Mouse (Mus musculus) adrenal gland, postnatal 4 days (tissue): Measurements from ENCODE around the gene Olfr1386. TPM values are rescaled to one million over a fixed set of nuclear protein-coding genes. Genes with fewer than 3 reads are reported as not detected.
"Not testable (repeated sequence)": the region's sequence is repeated elsewhere in the genome, so short reads cannot be mapped to it uniquely, and the experiment has no call there.

Experiments
- DNase-seq, 2 experiments: peaks; one replicate each; pipeline ENCODE4 v3.0.0; 2021 to 2022; ENCODE audit warnings: low spot score in 2 of 2, mixed read lengths in 2 of 2
- long read RNA-seq, 2 experiments: library from polyadenylated mRNA; stranded (forward); transcript quantifications; one replicate each; pipeline ENCODE4 v2.0.0; 2021
- total RNA-seq, 2 experiments: library from RNA; stranded (reverse); gene quantifications; 2 replicates each; pipeline ENCODE4 v1.2.3; 2021

Gene Olfr1386
- not detected for total RNA-seq
- long read RNA-seq, experiment 1 = 0 reads
- long read RNA-seq, experiment 2 = 0 reads

- not testable (repeated sequence) for DNase-seq
These were observed at the start of gene Olfr1386 for GRCm38 (mm10) chr11:49464746-49465145. TSS of gene Olfr1386 (plus strand) at chr11:49465046.

DNA sequence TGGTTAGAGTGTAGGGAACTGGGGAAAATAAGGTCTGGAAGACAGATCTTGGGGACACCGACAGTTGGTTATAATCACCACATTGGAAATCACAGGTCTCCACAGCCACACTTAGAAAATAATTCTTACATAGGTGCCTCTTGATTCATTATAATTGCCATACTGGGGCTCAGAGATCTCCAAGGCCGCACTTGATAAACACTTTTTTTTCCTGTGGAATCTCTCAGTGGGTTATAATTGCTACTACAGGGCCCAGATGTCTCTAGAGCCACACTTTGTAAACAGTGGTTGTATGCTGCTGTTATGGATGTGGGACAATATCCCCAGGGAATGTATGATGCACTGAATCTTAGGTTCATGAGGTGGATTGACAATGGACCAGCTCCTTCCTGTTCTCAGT, 42.1 kb upstream of the Olfr1386 start, which contains the start of gene Olfr1389:
Gene Olfr1389 (plus strand): TSS at position 301 of the 400 bp plus-strand sequence.
- DNase-seq = no peak

GRCm38 (mm10) chr11:49425257-49425927, 39.5 kb upstream of the Olfr1386 start:
- DNase-seq = no peak

GRCm38 (mm10) chr11:49429641-49430040, 35.2 kb upstream of the Olfr1386 start:
- no peak for DNase-seq

GRCm38 (mm10) chr11:49436411-49436810, 28.4 kb upstream of the Olfr1386 start, which contains the start of gene Olfr1388:
TSS of gene Olfr1388 (plus strand) at chr11:49436624.
- no peak for DNase-seq

DNA sequence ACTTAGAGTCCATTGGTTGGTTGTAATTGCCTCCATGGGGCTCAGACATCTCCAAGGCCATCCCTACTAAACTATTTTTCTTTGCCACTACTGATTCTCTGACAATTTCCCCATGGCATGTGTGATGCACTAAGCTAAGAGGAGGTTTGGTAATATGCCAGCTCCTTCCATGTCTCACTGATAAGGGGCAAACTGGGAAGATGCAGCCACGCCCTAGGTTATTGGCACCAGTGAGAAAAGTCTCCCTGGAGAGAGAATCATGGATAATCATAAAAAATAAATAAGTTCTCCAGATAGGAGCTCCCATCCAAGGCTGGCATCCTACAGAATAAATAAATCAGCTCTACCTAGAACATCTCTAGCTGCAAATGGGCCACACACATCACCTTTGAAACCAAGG, 9.8 kb upstream of the Olfr1386 start, which contains the start of gene Olfr1387:
Gene Olfr1387 (plus strand): TSS at position 301 of the 400 bp plus-strand sequence.
- DNase-seq = no peak

- no peak for DNase-seq
These were observed 21.1 kb downstream of the Olfr1386 start for GRCm38 (mm10) chr11:49485973-49486372.

- DNase-seq = not testable (repeated sequence)
These were observed 23.9 kb downstream of the Olfr1386 start, which contains the start of gene Olfr1385 for GRCm38 (mm10) chr11:49488770-49489169. TSS of gene Olfr1385 (plus strand) at chr11:49489070.

GRCm38 (mm10) chr11:49518086-49518485, 53.2 kb downstream of the Olfr1386 start:
- DNase-seq = no peak

DNA sequence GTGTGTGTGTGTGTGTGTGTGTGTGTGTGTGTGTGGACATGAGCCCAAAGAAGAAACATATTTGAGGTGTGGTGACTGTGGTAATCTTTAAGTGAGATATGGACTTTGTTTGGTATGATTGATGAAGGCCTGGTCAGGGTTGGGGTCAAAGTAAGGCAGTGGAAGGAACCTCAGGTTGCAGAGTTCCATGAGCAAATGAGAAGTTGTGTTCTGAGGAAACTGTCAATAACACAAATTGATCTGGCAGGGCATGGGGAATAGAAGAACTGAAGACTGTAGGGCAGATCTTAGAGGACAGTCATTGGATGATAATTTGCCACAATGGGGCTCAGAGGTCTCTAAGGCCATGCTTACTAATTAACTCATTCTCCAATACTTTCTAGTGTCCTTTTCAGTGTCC, 54.5 kb downstream of the Olfr1386 start, which contains the start of gene Olfr1383:
Gene Olfr1383 (plus strand): TSS at position 301 of the 400 bp plus-strand sequence.
- DNase-seq = no peak

Other genes starting within 250 kb of the Olfr1386 start
- 100 to 1,000 TPM; 104 to 109 TPM for gene Mgat1, start 220.9 kb upstream of the Olfr1386 start, total RNA-seq
- under 1 TPM; 0.20 to 0.36 TPM for gene Olfr1393, start 186.7 kb upstream of the Olfr1386 start, total RNA-seq
- under 1 TPM in 1 of 2 experiments, not detected in 1; 0.20 TPM for gene Olfr1392, start 179.8 kb upstream of the Olfr1386 start, total RNA-seq
- gene Olfr10, start 160.3 kb upstream of the Olfr1386 start, total RNA-seq = not detected
- gene Olfr1391, start 142.3 kb upstream of the Olfr1386 start, total RNA-seq = not detected
- not detected for gene Olfr1390, start 129.9 kb upstream of the Olfr1386 start, total RNA-seq
- gene Olfr1389, start 42.0 kb upstream of the Olfr1386 start, total RNA-seq = not detected
- gene Olfr1388, start 28.4 kb upstream of the Olfr1386 start, total RNA-seq = under 1 TPM; 0.14 to 0.17 TPM
- not detected for gene Olfr1387, start 9.7 kb upstream of the Olfr1386 start, total RNA-seq
- not detected for gene Olfr1385, start 24.0 kb downstream of the Olfr1386 start, total RNA-seq
- not detected for gene Olfr1384, start 41.7 kb downstream of the Olfr1386 start, total RNA-seq
- not detected for gene Olfr1383, start 54.6 kb downstream of the Olfr1386 start, total RNA-seq
- gene Olfr1382, start 63.2 kb downstream of the Olfr1386 start, total RNA-seq = not detected
- gene Olfr1381, start 78.4 kb downstream of the Olfr1386 start, total RNA-seq = not detected
- gene Olfr1380, start 91.8 kb downstream of the Olfr1386 start, total RNA-seq = not detected
- 10 to 100 TPM; 23.3 to 24.2 TPM for gene Flt4, start 144.2 kb downstream of the Olfr1386 start, total RNA-seq
- not detected for gene Scgb3a1, start 198.6 kb downstream of the Olfr1386 start, total RNA-seq
- 100 to 1,000 TPM in 1 of 2 experiments, 10 to 100 TPM in 1; 93.1 to 102 TPM for gene Cnot6, start 247.7 kb downstream of the Olfr1386 start, total RNA-seq